Comparison of ENCODE assay signal across 8 mouse cellular contexts in genomic region chr12:4592025-4592424, GRCm38 (mm10). TPM values are rescaled to one million over a fixed set of nuclear protein-coding genes. Genes with fewer than 3 reads are reported as not detected.
DNase-seq lines count a peak whose midpoint lies in the region; ATAC-seq and TF ChIP-seq lines count a peak whose summit lies in the region.

No protein-coding gene starts in this region.

- peak; percentile 45 for TF ChIP-seq CTCF in kidney, postnatal 0 days (IDR thresholded peaks at IDR 0.05; ENCODE audit: low read depth)

- peak overlapping the region; percentile 81 for H3K4me2 ChIP-seq in kidney, postnatal 0 days (ENCODE audit: low read length)
- peak overlapping the region; percentile 67 for H3K4me2 ChIP-seq in hindbrain, embryonic 15.5 days
- H3K4me2 ChIP-seq in midbrain, embryonic 16.5 days (ENCODE audit: low read length): peak overlapping the region; percentile 65

- peaks cover 12% of the 10 kb centered on the region for H3K4me1 ChIP-seq in kidney, postnatal 0 days (replicated peaks; ENCODE audit: insufficient read depth, low read length)
- H3K4me1 ChIP-seq in hindbrain, embryonic 15.5 days (replicated peaks): peaks cover 19% of the 10 kb centered on the region
- peaks cover 21% of the 10 kb centered on the region for H3K4me1 ChIP-seq in midbrain, embryonic 16.5 days (ENCODE audit: control insufficient read depth, insufficient read depth, low read length)

- DNase-seq in kidney, postnatal 0 days (ENCODE audit: low spot score): peak; percentile 43
- DNase-seq in kidney, adult 18-20 months: no peak
- no peak for DNase-seq in retina, embryonic 14.5 days (ENCODE audit: low spot score)
- no peak for DNase-seq in adrenal gland, postnatal 36 days
- no peak for DNase-seq in cerebellum, postnatal 36 days

- no peaks in the 10 kb centered on the region for H3K9me3 ChIP-seq in kidney, postnatal 0 days (replicated peaks; ENCODE audit: low read length)
- no peaks in the 10 kb centered on the region for H3K9me3 ChIP-seq in hindbrain, embryonic 15.5 days
- H3K9me3 ChIP-seq in midbrain, embryonic 16.5 days (replicated peaks; ENCODE audit: control insufficient read depth, low read length, poor library complexity, severe bottlenecking): no peaks in the 10 kb centered on the region

- H3K4me3 ChIP-seq in kidney, postnatal 0 days (replicated peaks; ENCODE audit: low read depth, low read length): peak overlapping the region; percentile 88
- H3K4me3 ChIP-seq in hindbrain, embryonic 15.5 days: peak overlapping the region; percentile 70
- peak overlapping the region; percentile 95 for H3K4me3 ChIP-seq in midbrain, embryonic 16.5 days (ENCODE audit: low read depth, low read length)

- no peaks in the 10 kb centered on the region for H3K27me3 ChIP-seq in kidney, postnatal 0 days (ENCODE audit: insufficient read depth, low read length)
- H3K27me3 ChIP-seq in hindbrain, embryonic 15.5 days: no peaks in the 10 kb centered on the region
- no peaks in the 10 kb centered on the region for H3K27me3 ChIP-seq in midbrain, embryonic 16.5 days (ENCODE audit: control insufficient read depth, insufficient read depth, low read depth, low read length)

- no peak for ATAC-seq in kidney, postnatal 0 days (replicated peaks; ENCODE audit: low FRiP score, low read depth)
- ATAC-seq in activated CD4-positive, CD25-positive, alpha-beta regulatory T cell, adult 4 months: peak; percentile 10
- ATAC-seq in hindbrain, embryonic 15.5 days (ENCODE audit: low FRiP score, low read depth): no peak
- no peak for ATAC-seq in midbrain, embryonic 16.5 days

- no peaks in the 10 kb centered on the region for H3K36me3 ChIP-seq in kidney, postnatal 0 days (ENCODE audit: insufficient read depth, low read length)
- H3K36me3 ChIP-seq in hindbrain, embryonic 15.5 days: no peaks in the 10 kb centered on the region
- no peaks in the 10 kb centered on the region for H3K36me3 ChIP-seq in midbrain, embryonic 16.5 days (ENCODE audit: control insufficient read depth, insufficient read depth, low read length)

- peak overlapping the region; percentile 95; the same call in 1 of the 2 replicates for H3K27ac ChIP-seq in kidney, postnatal 0 days
- no peak overlapping the region for H3K27ac ChIP-seq in hindbrain, embryonic 15.5 days (replicated peaks)
- no peak overlapping the region for H3K27ac ChIP-seq in midbrain, embryonic 16.5 days (ENCODE audit: low read length)

- H3K9ac ChIP-seq in kidney, postnatal 0 days (ENCODE audit: low read depth, low read length): no peak overlapping the region; the same call in 1 of the 2 replicates
- H3K9ac ChIP-seq in hindbrain, embryonic 15.5 days: peak overlapping the region; percentile 82; the same call in 1 of the 2 replicates
- H3K9ac ChIP-seq in midbrain, embryonic 16.5 days (ENCODE audit: low read depth, low read length): 0 out of 2 replicates have a peak overlapping the region, but pooled peaks have one; percentile 85

- 60% methylated on average over 6 of the region's 6 CpGs for WGBS in kidney, postnatal 0 days
- 58% methylated on average over 6 of the region's 6 CpGs for WGBS in hindbrain, embryonic 15.5 days
- 68% methylated on average over 6 of the region's 6 CpGs for WGBS in midbrain, embryonic 16.5 days

RNA-seq across cellular contexts. Expression of gene Itsn2, which starts 0.4 kb away (rescaled TPM):
- polyA plus RNA-seq in kidney, postnatal 0 days (2015; fragmentation: Nextera tagmentation; extraction: Ambion mirVana): 33.2 and 35.7 TPM in 2 replicates
- polyA plus RNA-seq in activated CD4-positive, CD25-positive, alpha-beta regulatory T cell, adult 4 months (2017; shearing (Covaris generic)): 10 to 100 TPM; 49.0 to 54.6 TPM
- polyA plus RNA-seq in hindbrain, embryonic 15.5 days (2015; fragmentation: Nextera tagmentation; extraction: Ambion mirVana): 24.1 and 25.6 TPM in 2 replicates
- polyA plus RNA-seq in midbrain, embryonic 16.5 days (2015; fragmentation: Nextera tagmentation; extraction: Ambion mirVana): 19.4 and 20.3 TPM in 2 replicates
- total RNA-seq in adrenal gland, postnatal 36 days (2021): 10 to 100 TPM; 56.8 to 57.5 TPM

RNA-seq across cellular contexts. Expression of gene Gm3625, which starts 0.7 kb away (rescaled TPM):
- not detected in 2 replicates for polyA plus RNA-seq in kidney, postnatal 0 days (2015; fragmentation: Nextera tagmentation; extraction: Ambion mirVana)
- not detected for polyA plus RNA-seq in activated CD4-positive, CD25-positive, alpha-beta regulatory T cell, adult 4 months (2017; shearing (Covaris generic))
- not detected in 2 replicates for polyA plus RNA-seq in hindbrain, embryonic 15.5 days (2015; fragmentation: Nextera tagmentation; extraction: Ambion mirVana)
- polyA plus RNA-seq in midbrain, embryonic 16.5 days (2015; fragmentation: Nextera tagmentation; extraction: Ambion mirVana): not detected in 2 replicates
- total RNA-seq in adrenal gland, postnatal 36 days (2021): not detected
